In the genomic region with DNA sequence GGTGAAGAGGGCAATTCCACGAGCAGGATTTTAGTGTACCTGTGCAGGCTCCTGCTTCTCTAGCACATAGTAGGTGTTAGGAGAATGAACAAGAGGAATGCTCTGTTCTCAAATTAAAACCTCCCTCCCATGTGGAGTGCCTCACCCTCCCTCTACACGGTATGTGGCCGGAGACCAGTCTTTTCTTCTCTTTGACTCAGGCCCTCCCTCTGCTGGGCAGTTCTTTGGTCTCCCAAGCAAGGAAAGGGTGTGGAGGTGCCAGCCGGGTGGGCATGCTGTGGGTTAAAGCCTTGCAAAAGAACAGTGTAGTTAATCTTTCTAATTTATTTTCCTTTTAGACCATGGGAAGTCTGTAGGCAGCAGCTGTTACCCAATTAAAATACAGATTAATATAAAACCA, we compare ENCODE assay signal across 11 mouse cellular contexts. TPM values are rescaled to one million over a fixed set of nuclear protein-coding genes. Genes with fewer than 3 reads are reported as not detected.
DNase-seq lines count a peak whose midpoint lies in the region; ATAC-seq and TF ChIP-seq lines count a peak whose summit lies in the region.
"Had no signal": no experiment of that assay in that cellular context is flagged by ENCODE, and none has a peak within 500 bp of the region (broad histone marks: within the 10 kb centered on the region; RNA-seq: fewer than 3 reads in every experiment).

No protein-coding gene starts in this region.

- TF ChIP-seq CTCF in ES-Bruce4 (IDR thresholded peaks at IDR 0.05; ENCODE audit: low read depth, low read length): peak; percentile 13

- no peaks in the 10 kb centered on the region for H3K27me3 ChIP-seq in intestine, embryonic 16.5 days (replicated peaks; ENCODE audit: control insufficient read depth, insufficient read depth, low read length)
- H3K27me3 ChIP-seq in intestine, embryonic 15.5 days (replicated peaks): no peaks in the 10 kb centered on the region
- no peaks in the 10 kb centered on the region for H3K27me3 ChIP-seq in ES-Bruce4 (ENCODE audit: control insufficient read depth, insufficient read depth, low read length, poor library complexity, severe bottlenecking)
- no peaks in the 10 kb centered on the region for H3K27me3 ChIP-seq in limb, embryonic 11.5 days (ENCODE audit: control insufficient read depth, insufficient read depth, low read length)
- H3K27me3 ChIP-seq: lung, embryonic 15.5 days had no signal

- no peak overlapping the region for H3K4me2 ChIP-seq in intestine, embryonic 16.5 days (ENCODE audit: low read depth, low read length)
- no peak overlapping the region for H3K4me2 ChIP-seq in intestine, embryonic 15.5 days (replicated peaks)
- no peak overlapping the region for H3K4me2 ChIP-seq in limb, embryonic 11.5 days (ENCODE audit: low read depth, severe bottlenecking)
- H3K4me2 ChIP-seq: lung, embryonic 15.5 days had no signal

- no peak for TF ChIP-seq POLR2A in ES-Bruce4 (IDR thresholded peaks at IDR 0.05; ENCODE audit: insufficient read depth, low read length)

- peak; percentile 26 for DNase-seq in adipocyte (ENCODE audit: low spot score)
- DNase-seq in limb, embryonic 11.5 days (ENCODE audit: low spot score): peak; percentile 37
- no peak for DNase-seq in adrenal gland, adult (ENCODE audit: inconsistent age in 2 of 2, low spot score in 1 of 2)
- no peak for DNase-seq in thymus, adult 18-20 months
- DNase-seq: adrenal gland, postnatal 36 days; gastrocnemius, postnatal 36 days; layer of hippocampus, postnatal 36 days had no signal

- H3K36me3 ChIP-seq in intestine, embryonic 16.5 days (ENCODE audit: control insufficient read depth, insufficient read depth, low read length): no peaks in the 10 kb centered on the region; the same call in 1 of the 2 replicates
- H3K36me3 ChIP-seq in intestine, embryonic 15.5 days: peaks cover 10% of the 10 kb centered on the region
- H3K36me3 ChIP-seq in ES-Bruce4 (ENCODE audit: control insufficient read depth, insufficient read depth, low read length, poor library complexity, severe bottlenecking): peaks cover 4% of the 10 kb centered on the region; the same call in 1 of the 2 replicates
- H3K36me3 ChIP-seq in limb, embryonic 11.5 days (ENCODE audit: control insufficient read depth, insufficient read depth, low read length): peaks cover 10% of the 10 kb centered on the region; the same call in 1 of the 2 replicates

- no peak overlapping the region for H3K27ac ChIP-seq in intestine, embryonic 16.5 days (ENCODE audit: low read length)
- H3K27ac ChIP-seq in intestine, embryonic 15.5 days: no peak overlapping the region
- no peak overlapping the region for H3K27ac ChIP-seq in ES-Bruce4 (ENCODE audit: insufficient read depth, low read length)
- H3K27ac ChIP-seq in limb, embryonic 11.5 days (replicated peaks; ENCODE audit: low read depth, low read length): no peak overlapping the region
- H3K27ac ChIP-seq: lung, embryonic 15.5 days had no signal

- no peak overlapping the region for H3K9ac ChIP-seq in intestine, embryonic 16.5 days (ENCODE audit: low read depth, low read length)
- H3K9ac ChIP-seq in intestine, embryonic 15.5 days: no peak overlapping the region
- H3K9ac ChIP-seq in ES-Bruce4 (ENCODE audit: low read depth, poor library complexity, severe bottlenecking): no peak overlapping the region
- H3K9ac ChIP-seq in limb, embryonic 11.5 days (ENCODE audit: low read length): no peak overlapping the region
- H3K9ac ChIP-seq: lung, embryonic 15.5 days had no signal

- peaks cover 7% of the 10 kb centered on the region; the same call in 1 of the 2 replicates for H3K4me1 ChIP-seq in intestine, embryonic 16.5 days (ENCODE audit: control insufficient read depth, insufficient read depth, low read length)
- 0 out of 2 replicates have a peak, but pooled peaks cover 6% of the 10 kb centered on the region for H3K4me1 ChIP-seq in intestine, embryonic 15.5 days (replicated peaks)
- H3K4me1 ChIP-seq in ES-Bruce4 (ENCODE audit: control insufficient read depth, insufficient read depth, low read length): peaks cover 2% of the 10 kb centered on the region
- peaks cover 22% of the 10 kb centered on the region for H3K4me1 ChIP-seq in limb, embryonic 11.5 days (ENCODE audit: control insufficient read depth, insufficient read depth, low read length)
- H3K4me1 ChIP-seq: lung, embryonic 15.5 days had no signal

- H3K9me3 ChIP-seq in intestine, embryonic 16.5 days (ENCODE audit: control insufficient read depth, low read length): no peaks in the 10 kb centered on the region
- no peaks in the 10 kb centered on the region for H3K9me3 ChIP-seq in intestine, embryonic 15.5 days
- H3K9me3 ChIP-seq in ES-Bruce4 (replicated peaks; ENCODE audit: control insufficient read depth, insufficient read depth, low read length, poor library complexity, severe bottlenecking): no peaks in the 10 kb centered on the region
- H3K9me3 ChIP-seq in limb, embryonic 11.5 days (ENCODE audit: control insufficient read depth, low read length): no peaks in the 10 kb centered on the region
- H3K9me3 ChIP-seq: lung, embryonic 15.5 days had no signal

- peak; percentile 58; the same call in 1 of the 2 replicates for ATAC-seq in intestine, embryonic 16.5 days
- ATAC-seq in intestine, embryonic 15.5 days: no peak
- no peak for ATAC-seq in limb, embryonic 11.5 days (ENCODE audit: insufficient number of reproducible peaks, low FRiP score, low TSS enrichment, low read depth)

- H3K4me3 ChIP-seq in intestine, embryonic 16.5 days (ENCODE audit: low read length): no peak overlapping the region
- H3K4me3 ChIP-seq in intestine, embryonic 15.5 days (replicated peaks): no peak overlapping the region
- no peak overlapping the region for H3K4me3 ChIP-seq in ES-Bruce4 (ENCODE audit: low read depth, low read length)
- no peak overlapping the region for H3K4me3 ChIP-seq in limb, embryonic 11.5 days (ENCODE audit: low read depth, low read length)
- H3K4me3 ChIP-seq: lung, embryonic 15.5 days had no signal

- no peak for TF ChIP-seq EP300 in ES-Bruce4 (IDR thresholded peaks at IDR 0.05; ENCODE audit: insufficient read depth, low read depth, low read length)

- 46% methylated on average over 4 of the region's 4 CpGs for whole genome bisulfite sequencing in intestine, embryonic 16.5 days
- 56% methylated on average over 4 of the region's 4 CpGs for WGBS in intestine, embryonic 15.5 days
- WGBS in limb, embryonic 11.5 days: 43% methylated on average over 4 of the region's 4 CpGs

RNA-seq across cellular contexts. Expression of gene Eri3, which starts 37.3 kb away (rescaled TPM):
- polyA plus RNA-seq in intestine, embryonic 16.5 days (2015; fragmentation: Nextera tagmentation; extraction: Ambion mirVana): 90.6 and 94.4 TPM in 2 replicates
- 95.5 and 102 TPM in 2 replicates for polyA plus RNA-seq in intestine, embryonic 15.5 days (2015; fragmentation: Nextera tagmentation; extraction: Ambion mirVana)
- 67.1 and 68.0 TPM in 2 replicates for polyA plus RNA-seq in ES-Bruce4 (2011; ENCODE audit: insufficient read depth, insufficient read length, low read depth, missing spikeins)
- 140 and 151 TPM in 2 replicates for polyA plus RNA-seq in limb, embryonic 11.5 days (2014; fragmentation: Nextera tagmentation; extraction: Ambion mirVana)

Comparison
In these comparisons a context has a peak if more than half of its experiments do, and no peak if none do; other contexts are left out.
1. DNase-seq: peak in adipocyte (single experiment) and limb, embryonic 11.5 days (single experiment); none in adrenal gland, adult (0 of 2) and thymus, adult 18-20 months (0 of 2).